Mouse (Mus musculus) liver, embryonic 14.5 days (tissue): Measurements from ENCODE around the gene Sema5a. TPM values are rescaled to one million over a fixed set of nuclear protein-coding genes. Genes with fewer than 3 reads are reported as not detected.

Source experiments
- ATAC-seq: fragments of 200-750 bp; cut with Nextera tagmentation; 2 replicates; pipeline ENCODE4 v1.8.0; 2017; ENCODE audit warnings: moderate number of reproducible peaks, mild to moderate bottlenecking, moderate library complexity; ENCODE audit not compliant: insufficient read depth
- DNase-seq, 3 experiments: peaks; one replicate each; pipeline ENCODE4 v3.0.0-alpha.2; 2012 to 2013; ENCODE audit warnings: low read depth in 3 of 3, low spot score in 3 of 3
- H3K27ac ChIP-seq: fragments of 300-500 bp; sonication (generic); 2 replicates; pipeline ENCODE4 v1.5.1; 2014; ENCODE audit warnings: moderate library complexity, mild to moderate bottlenecking, control low read depth, inconsistent platforms
- H3K27me3 ChIP-seq: fragments of 300-500 bp; sonication (generic); 2 replicates; pipeline ENCODE4 v1.6.1; 2014; ENCODE audit warnings: mild to moderate bottlenecking, low read length, moderate library complexity; ENCODE audit not compliant: control insufficient read depth, insufficient read depth
- H3K36me3 ChIP-seq: fragments of 300-500 bp; sonication (generic); replicated peaks from 2 replicates; pipeline ENCODE4 v1.6.1; 2014; ENCODE audit warnings: low read depth; ENCODE audit not compliant: control insufficient read depth, insufficient read depth
- H3K4me1 ChIP-seq, 2 experiments: fragments of 200-500 bp in 1 of 2; fragments of 300-500 bp in 1 of 2; sonication (generic) in 1 of 2; replicated peaks; 2 replicates each; pipeline ENCODE4 v1.6.1; 2012 to 2014; ENCODE audit warnings: antibody characterized with exemption in 1 of 2, inconsistent platforms in 1 of 2, low read length in 1 of 2; ENCODE audit not compliant: control insufficient read depth in 2 of 2, insufficient read depth in 2 of 2
- H3K4me2 ChIP-seq: fragments of 300-500 bp; sonication (generic); 2 replicates; pipeline ENCODE4 v1.6.1; 2014; ENCODE audit warnings: low read depth, mild to moderate bottlenecking, control low read depth, moderate library complexity
- H3K4me3 ChIP-seq, 2 experiments: fragments of 200-500 bp in 1 of 2; fragments of 300-500 bp in 1 of 2; sonication (generic) in 1 of 2; 2 replicates each; pipeline ENCODE4 v1.5.1; 2012 to 2014; ENCODE audit warnings: low read depth in 2 of 2, low read length in 2 of 2, mild to moderate bottlenecking in 2 of 2, control low read depth in 1 of 2, inconsistent platforms in 1 of 2, moderate library complexity in 1 of 2; ENCODE audit not compliant: insufficient read depth in 1 of 2
- H3K9ac ChIP-seq: fragments of 300-500 bp; sonication (generic); replicated peaks from 2 replicates; pipeline ENCODE4 v1.6.1; 2014; ENCODE audit warnings: mild to moderate bottlenecking, control low read depth, moderate library complexity
- H3K9me3 ChIP-seq: fragments of 300-500 bp; sonication (generic); 2 replicates; pipeline ENCODE4 v1.6.1; 2016; ENCODE audit warnings: low read length, mixed read lengths; ENCODE audit not compliant: control insufficient read depth
- CTCF ChIP-seq: IDR thresholded peaks from 2 replicates; pipeline ENCODE4 v1.5.1; 2016; ENCODE audit warnings: antibody characterized with exemption, low read depth, control low read depth
- EP300 ChIP-seq: IDR thresholded peaks from 2 replicates; pipeline ENCODE4 v1.6.1; 2016; ENCODE audit warnings: antibody characterized with exemption, low read depth
- WGBS: fragments of 180-500 bp; shearing (Covaris S2); extraction: QIAGEN DNeasy Blood & Tissue Kit; methylation state at CpG from one replicate; pipeline ENCODE4 v1.1.7; 2014; ENCODE audit not compliant: insufficient replicate concordance; 5-methylcytosine and 5-hydroxymethylcytosine counted together
- polyA plus RNA-seq, 2 experiments: library from polyadenylated mRNA; depleted of rRNA in 1 of 2; stranded (reverse) in 1 of 2; unstranded in 1 of 2; fragments of >200 nt; fragmentation: Nextera tagmentation in 1 of 2; extraction: Ambion mirVana in 1 of 2; gene quantifications; 2 replicates each; pipeline versions ENCODE4 v1.2.1 to v1.2.3; 2012 to 2014

Gene Sema5a
- polyA plus RNA-seq, 2 experiments: 0.29 to 0.35 TPM

DNA sequence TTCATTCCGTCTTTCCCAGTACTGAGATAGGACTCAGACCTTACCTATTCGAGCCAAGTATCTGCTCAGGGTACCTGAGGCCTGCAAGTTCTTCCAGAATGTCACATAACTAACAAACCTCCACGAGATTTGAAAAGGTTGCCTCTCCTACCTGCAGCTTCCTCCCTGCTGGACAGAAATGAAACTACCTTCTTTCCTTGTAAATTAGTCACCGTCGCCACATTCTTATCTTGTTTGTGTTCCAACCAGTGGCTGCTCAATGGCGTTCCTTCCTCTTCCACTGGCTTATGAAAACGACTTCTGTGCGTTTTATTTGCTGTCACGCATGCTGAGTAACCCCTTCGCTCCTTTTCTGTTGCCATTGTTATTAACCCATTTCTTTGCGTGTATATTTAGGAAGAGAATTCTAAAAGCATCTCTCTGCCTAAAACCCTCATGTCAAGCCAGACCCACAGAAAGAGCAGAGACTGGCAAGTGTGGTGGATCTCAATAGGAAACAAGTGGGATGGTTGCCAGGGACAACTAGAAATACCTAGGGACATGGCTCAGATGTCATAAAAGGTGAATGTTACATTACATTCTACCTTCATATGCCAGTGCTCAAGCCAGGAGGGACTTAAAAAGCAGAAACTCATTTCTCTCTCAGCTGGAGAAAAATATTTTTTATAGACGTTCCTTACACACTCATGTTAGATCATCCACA is 378.6 kb downstream of the Sema5a start:
- DNase-seq: no peak

GRCm38 (mm10) chr15:32624106-32624505 is 379.5 kb downstream of the Sema5a start:
- TF ChIP-seq EP300 (no peak), CTCF (no peak)
- Histone ChIP-seq H3K27ac (no peak overlapping the region), H3K9ac (no peak overlapping the region), H3K27me3 (no peaks in the 10 kb centered on the region), H3K9me3 (no peaks in the 10 kb centered on the region), H3K4me3 (no peak overlapping the region), H3K36me3 (no peaks in the 10 kb centered on the region), H3K4me1 (no peaks in the 10 kb centered on the region), H3K4me2 (no peak overlapping the region)
- ATAC-seq (no peak), DNase-seq (no peak)
- 56% methylated on average over 4 of the region's 4 CpGs for WGBS

More for the DNA sequence above, 378.6 kb downstream of the Sema5a start:
- H3K27ac ChIP-seq: no peak overlapping the region
- H3K4me3 ChIP-seq: no peak overlapping the region
- H3K4me1 ChIP-seq: no peaks in the 10 kb centered on the region
- no peak overlapping the region for H3K9ac ChIP-seq
- ATAC-seq: no peak
- no peaks in the 10 kb centered on the region for H3K36me3 ChIP-seq
- WGBS: 48% methylated on average over 12 of the region's 12 CpGs
- no peaks in the 10 kb centered on the region for H3K9me3 ChIP-seq
- no peak overlapping the region for H3K4me2 ChIP-seq
- no peaks in the 10 kb centered on the region for H3K27me3 ChIP-seq
- TF ChIP-seq EP300 (no peak), CTCF (no peak)

GRCm38 (mm10) chr15:32626031-32626430 is 381.4 kb downstream of the Sema5a start:
- H3K4me2 ChIP-seq: no peak overlapping the region
- H3K9me3 ChIP-seq: no peaks in the 10 kb centered on the region
- no peak for ATAC-seq
- 55% methylated on average over 2 of the region's 2 CpGs for WGBS
- no peaks in the 10 kb centered on the region for H3K4me1 ChIP-seq
- no peak overlapping the region for H3K4me3 ChIP-seq
- H3K9ac ChIP-seq: no peak overlapping the region
- DNase-seq: no peak
- no peaks in the 10 kb centered on the region for H3K36me3 ChIP-seq
- H3K27me3 ChIP-seq: no peaks in the 10 kb centered on the region
- TF ChIP-seq EP300 (no peak), CTCF (no peak)
- no peak overlapping the region for H3K27ac ChIP-seq

- H3K4me2 ChIP-seq: no peak overlapping the region
- ATAC-seq (no peak), DNase-seq (no peak)
- TF ChIP-seq CTCF (no peak), EP300 (no peak)
- H3K27me3 ChIP-seq: no peaks in the 10 kb centered on the region
- no peaks in the 10 kb centered on the region for H3K4me1 ChIP-seq
- WGBS: 81% methylated on average over 8 of the region's 8 CpGs
- no peak overlapping the region for H3K27ac ChIP-seq
- no peaks in the 10 kb centered on the region for H3K36me3 ChIP-seq
- H3K4me3 ChIP-seq: no peak overlapping the region
- H3K9me3 ChIP-seq: no peaks in the 10 kb centered on the region
- no peak overlapping the region for H3K9ac ChIP-seq
These were observed 389.1 kb downstream of the Sema5a start for GRCm38 (mm10) chr15:32633713-32634112.

- ATAC-seq: no peak
- 71% methylated on average over 3 of the region's 3 CpGs for WGBS
- H3K9me3 ChIP-seq: no peaks in the 10 kb centered on the region
- no peak overlapping the region for H3K4me3 ChIP-seq
- no peak for DNase-seq
- no peak overlapping the region for H3K9ac ChIP-seq
- no peaks in the 10 kb centered on the region for H3K4me1 ChIP-seq
- H3K36me3 ChIP-seq: no peaks in the 10 kb centered on the region
- H3K27me3 ChIP-seq: no peaks in the 10 kb centered on the region
- H3K4me2 ChIP-seq: no peak overlapping the region
- TF ChIP-seq CTCF: no peak
- no peak for TF ChIP-seq EP300
- H3K27ac ChIP-seq: no peak overlapping the region
These were observed 393.3 kb downstream of the Sema5a start for GRCm38 (mm10) chr15:32637879-32638278.
